Mouse (Mus musculus) lung, adult 18-20 months (tissue): Measurements from ENCODE around the gene Trnt1.

Experiments
- DNase-seq, 2 experiments: peaks; one replicate each; pipeline ENCODE4 v3.0.0; 2022; ENCODE audit warnings: mixed read lengths in 2 of 2

The Trnt1 gene

DNA sequence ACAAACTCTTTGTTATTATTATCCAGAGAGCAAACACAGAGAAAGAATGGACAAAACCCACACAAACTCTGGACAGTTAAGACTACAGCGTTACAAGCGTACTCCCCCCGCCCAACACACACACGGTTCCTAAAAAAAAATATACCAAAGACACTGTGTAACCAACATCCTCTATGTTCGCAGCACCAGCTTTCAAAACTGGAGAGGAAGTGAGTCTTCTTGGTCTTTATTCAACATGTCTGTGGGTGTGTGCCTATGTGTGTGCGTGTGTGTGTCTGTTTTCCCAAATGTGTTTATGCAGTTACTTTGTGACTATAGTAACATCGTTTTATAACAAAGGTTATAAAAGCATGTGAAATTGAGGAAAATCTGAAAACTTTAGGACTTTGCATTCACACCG, 22.5 kb downstream of the Trnt1 start:
- DNase-seq, result no peak

DNA sequence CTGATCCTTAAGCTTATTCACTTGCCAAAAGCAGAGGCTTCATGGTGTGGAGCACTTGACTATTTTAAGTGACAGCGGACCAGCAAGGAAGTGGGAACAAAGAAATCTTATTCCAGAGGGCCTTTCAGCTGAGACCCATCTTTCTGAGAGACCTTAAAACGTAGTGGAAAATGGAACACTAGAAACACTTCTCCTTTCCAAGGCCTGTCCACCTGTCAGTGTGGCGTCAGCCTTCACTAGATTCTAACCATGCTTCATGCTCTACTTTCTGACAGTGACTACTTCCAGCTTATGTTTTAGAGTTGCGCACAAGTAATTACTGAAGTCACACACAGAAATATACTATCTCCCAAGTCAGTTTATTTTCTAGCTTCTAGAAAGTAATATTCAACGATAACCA, 23.6 kb downstream of the Trnt1 start:
- no peak for DNase-seq

DNA sequence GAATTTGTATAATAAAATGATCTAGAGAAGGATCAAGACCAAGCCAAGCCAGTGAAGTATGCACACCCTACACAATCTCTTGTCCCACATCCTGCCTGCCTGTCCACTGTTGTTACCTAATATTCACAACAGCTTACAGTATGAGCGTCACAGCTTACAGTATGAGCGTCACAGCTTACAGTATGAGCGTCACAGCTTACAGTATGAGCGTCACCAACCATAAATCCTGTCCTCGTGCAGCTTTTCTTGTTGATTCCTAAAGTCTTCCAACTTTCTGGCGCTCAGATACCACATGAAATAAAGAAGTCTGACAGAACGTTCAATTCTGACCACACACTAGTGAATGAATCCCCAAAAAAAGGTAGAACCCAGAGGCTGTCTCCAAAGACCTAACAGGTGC, 24.2 kb downstream of the Trnt1 start:
- no peak for DNase-seq

GRCm38 (mm10) chr6:106793621-106794020, 24.7 kb downstream of the Trnt1 start:
- no peak for DNase-seq

- DNase-seq, result no peak
Observed at GRCm38 (mm10) chr6:106794094-106794814, 25.3 kb downstream of the Trnt1 start.

- peak; percentile 88 to 90 for DNase-seq
Observed at GRCm38 (mm10) chr6:106799333-106800226, 30.7 kb downstream of the Trnt1 start, which contains the start of gene Crbn. Gene Crbn (minus strand): TSS chr6:106800077.

- DNase-seq, result no peak
Observed at GRCm38 (mm10) chr6:106800227-106800557, 31.3 kb downstream of the Trnt1 start.

GRCm38 (mm10) chr6:106804904-106805303, 36.0 kb downstream of the Trnt1 start:
- peak; percentile 25 to 34 for DNase-seq

- no peak for DNase-seq
Observed at GRCm38 (mm10) chr6:106809161-106809560, 40.2 kb downstream of the Trnt1 start.

- no peak for DNase-seq
Observed at GRCm38 (mm10) chr6:106810686-106811085, 41.8 kb downstream of the Trnt1 start.

GRCm38 (mm10) chr6:106819246-106819645, 50.3 kb downstream of the Trnt1 start:
- DNase-seq, result no peak

DNA sequence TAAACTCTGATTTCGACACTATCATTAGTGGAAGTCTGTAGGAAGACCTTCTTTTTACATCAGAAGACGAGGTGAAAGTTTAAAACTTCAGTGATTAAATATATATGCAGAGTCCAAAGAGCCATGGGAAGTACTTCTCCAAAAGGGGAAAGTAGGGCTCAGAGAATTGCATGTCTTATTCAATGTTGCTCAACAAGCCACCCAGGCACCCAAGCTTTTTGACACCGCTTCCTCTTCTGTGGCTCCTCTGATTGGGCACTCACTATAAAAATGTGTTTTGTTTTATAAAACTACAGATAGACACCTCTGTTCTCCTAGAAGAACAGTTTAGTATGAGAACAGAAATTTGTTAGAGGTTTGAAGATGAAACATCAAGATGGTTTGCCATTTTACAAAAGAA, 51.0 kb downstream of the Trnt1 start:
- DNase-seq, result no peak

DNA sequence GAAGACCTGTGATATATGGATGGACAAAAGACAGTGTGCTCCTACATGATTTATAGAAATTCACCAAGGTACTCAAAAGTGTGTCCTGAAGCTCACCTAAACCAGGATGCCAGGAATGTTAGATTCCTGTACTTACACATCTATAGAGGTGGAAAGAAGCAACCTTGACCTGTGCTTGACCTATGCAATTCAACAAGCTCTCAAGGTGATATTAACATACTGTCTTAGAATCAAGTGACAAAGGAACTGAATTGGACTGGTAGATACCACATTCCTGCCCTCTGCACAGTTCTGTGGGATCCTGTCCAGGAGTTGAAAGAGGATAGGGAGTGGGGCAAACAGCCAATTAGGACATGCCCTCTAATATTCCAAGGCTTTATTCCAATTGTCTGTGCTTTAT, 51.6 kb downstream of the Trnt1 start:
- DNase-seq, result no peak

GRCm38 (mm10) chr6:106822329-106822728, 53.4 kb downstream of the Trnt1 start:
- DNase-seq, result no peak
